Mouse (Mus musculus): Measurements from ENCODE around the gene Atp2b4.
"Not testable (repeated sequence)": the region's sequence is repeated elsewhere in the genome, so short reads cannot be mapped to it uniquely, and the experiment has no call there.

The Atp2b4 gene

DNA sequence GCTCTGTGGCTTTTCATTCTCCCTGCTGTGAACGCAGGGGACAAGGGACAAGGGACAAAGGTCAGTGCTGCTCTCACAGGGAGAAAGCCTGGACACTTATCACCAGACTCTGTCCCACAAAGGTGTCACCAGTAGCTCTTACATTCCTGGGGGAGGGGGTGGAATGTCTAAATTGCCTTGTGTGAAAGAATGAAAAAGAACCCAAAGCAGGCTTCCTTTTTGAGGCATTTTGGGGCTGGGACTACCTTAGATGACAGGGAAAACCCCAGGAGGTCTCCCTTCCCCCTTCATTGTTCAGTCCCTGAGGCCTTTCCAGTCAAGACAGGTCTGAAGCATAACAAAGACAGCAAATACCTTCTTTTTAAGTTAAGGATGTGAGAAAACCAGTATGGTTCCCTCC lies 106.5 kb downstream of the Atp2b4 start:
- peak; percentile 84 for DNase-seq (ENCODE audit: low spot score)

DNA sequence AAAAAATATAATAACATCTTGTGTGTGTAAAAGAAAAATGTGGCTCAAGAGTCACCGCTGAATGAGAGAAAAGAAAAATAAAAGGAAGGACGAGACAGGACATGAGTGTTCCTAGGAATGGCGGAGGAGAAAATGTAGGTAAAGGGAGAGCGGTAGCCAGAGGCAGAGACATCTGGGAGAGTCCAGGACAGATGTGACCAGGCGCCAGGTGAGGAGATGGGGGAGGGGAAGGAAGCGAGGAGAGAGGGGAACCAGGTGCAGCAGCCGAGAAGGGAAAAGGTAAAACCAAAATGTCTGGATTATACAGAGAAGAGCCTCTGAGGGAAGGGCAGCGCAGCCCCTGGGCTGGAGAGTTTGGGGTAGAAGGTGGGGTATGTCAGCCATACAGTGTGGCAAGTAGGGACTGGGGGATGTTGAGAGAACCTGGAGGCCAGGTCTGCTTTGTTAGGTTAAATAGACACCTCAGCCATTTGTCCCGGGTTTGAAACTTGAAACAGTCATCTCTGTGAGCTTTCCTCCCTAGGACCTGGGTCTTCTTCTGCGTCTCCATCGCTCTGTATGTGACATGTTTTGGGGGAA lies 107.2 kb downstream of the Atp2b4 start:
- no peak for DNase-seq (ENCODE audit: low spot score)

DNA sequence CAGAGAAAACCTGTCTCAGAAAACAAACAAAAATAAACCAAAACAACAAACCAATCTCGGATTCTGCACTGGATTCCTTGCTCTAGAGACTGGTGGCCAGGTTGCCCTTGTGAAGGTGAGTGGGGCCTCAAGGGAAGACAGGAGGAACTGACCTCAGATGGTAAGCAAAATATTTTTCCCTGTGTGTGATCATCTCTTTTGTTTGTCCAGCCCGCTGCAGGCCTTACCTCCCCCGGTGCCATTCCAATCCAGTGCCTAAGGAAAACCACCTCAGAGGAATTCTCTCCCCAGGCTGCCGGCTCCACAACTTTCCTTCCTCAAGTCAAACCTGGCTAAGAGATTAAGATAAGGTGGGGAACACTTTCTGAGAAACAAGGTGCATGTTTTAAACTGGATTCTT lies 108.6 kb downstream of the Atp2b4 start:
- no peak for DNase-seq (ENCODE audit: low spot score)

- no peak for DNase-seq (ENCODE audit: low spot score)
These were observed 109.8 kb downstream of the Atp2b4 start for GRCm38 (mm10) chr1:133691046-133691445.

GRCm38 (mm10) chr1:133689897-133690296 lies 110.9 kb downstream of the Atp2b4 start, which contains the start of gene Lax1:
Gene Lax1 (minus strand): TSS chr1:133690108.
- DNase-seq (ENCODE audit: low spot score), result no peak

DNA sequence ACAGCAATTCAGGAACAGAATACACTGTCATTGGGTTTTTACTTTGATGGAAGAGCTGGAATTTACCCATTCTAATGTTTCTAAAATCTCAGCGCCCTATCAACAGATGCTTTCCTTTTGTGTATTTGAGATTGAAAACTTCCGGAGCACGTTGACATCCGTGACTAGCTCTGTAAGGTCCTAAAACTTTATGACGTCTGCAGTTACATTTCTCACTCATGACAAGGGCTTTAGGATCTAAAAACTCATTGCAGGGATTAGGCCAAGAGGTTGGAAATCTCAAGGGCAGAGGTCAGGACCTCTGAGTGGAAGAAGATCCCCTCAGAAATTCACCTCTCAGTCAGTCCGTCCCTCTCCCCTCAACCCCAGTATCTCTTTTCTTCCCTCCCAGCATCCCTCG lies 112.5 kb downstream of the Atp2b4 start:
- no peak for DNase-seq (ENCODE audit: low spot score)

GRCm38 (mm10) chr1:133685749-133686519 lies 114.9 kb downstream of the Atp2b4 start:
- DNase-seq (ENCODE audit: low spot score), result peak; percentile 83

- no peak for DNase-seq (ENCODE audit: low spot score)
These were observed 129.0 kb downstream of the Atp2b4 start for GRCm38 (mm10) chr1:133671801-133672200.

DNA sequence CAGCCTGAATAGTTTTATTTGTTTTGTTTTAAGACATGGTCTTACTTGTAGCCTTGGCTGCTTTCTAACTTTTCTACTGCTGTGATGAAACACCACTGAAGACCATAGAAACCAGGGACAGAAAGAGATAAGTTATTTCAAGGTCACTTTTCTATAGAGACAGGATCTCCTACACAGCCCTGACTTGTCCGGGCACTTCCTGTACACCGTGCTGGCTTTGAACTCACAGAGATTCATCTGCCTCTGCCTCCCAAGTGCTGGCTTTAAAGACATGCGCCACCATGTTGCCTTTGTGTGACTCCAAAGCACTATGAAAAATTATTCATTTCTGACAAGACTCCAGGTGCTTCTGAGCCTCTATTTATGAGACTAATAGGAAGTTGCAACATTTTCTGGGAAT lies 129.6 kb downstream of the Atp2b4 start:
- no peak for DNase-seq (ENCODE audit: low spot score)

DNA sequence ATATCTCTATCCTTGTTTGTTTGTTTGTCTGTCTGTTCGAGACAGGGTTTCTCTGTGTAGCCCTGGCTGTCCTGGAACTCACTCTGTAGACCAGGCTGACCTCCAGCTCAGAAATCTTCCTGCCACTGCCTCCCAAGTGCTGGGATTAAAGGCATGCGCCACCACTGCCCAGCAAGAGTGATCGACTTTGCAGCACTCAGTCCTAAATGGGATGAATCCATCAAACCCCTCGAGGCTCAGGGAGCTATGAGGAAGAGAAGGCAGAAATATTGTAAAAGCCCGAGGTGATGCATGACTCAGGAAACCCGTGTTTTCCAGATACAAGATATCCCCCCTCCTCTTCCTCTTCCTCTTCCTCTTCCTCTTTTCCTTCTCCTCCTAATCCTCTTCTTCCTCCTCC lies 130.1 kb downstream of the Atp2b4 start:
- no peak for DNase-seq (ENCODE audit: low spot score)

DNA sequence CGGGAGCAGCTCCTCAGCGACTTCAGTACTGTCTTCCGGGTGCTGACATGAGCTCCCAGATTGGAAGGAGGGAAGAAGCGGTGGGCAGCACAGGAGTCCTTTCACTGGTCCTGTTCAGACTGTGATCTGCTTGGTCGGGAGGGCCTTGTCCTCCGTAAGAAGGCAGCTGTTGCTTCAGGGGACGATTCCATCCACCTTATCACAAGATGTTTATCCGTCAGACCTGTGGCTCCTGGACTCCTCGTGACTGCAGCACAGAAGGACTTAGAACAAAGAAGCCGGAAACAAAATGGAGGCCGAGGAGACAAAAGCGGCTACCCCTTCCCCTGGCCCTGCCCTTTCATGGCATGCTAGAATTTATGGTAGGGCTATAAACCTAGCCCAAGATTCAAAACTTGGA lies 130.7 kb downstream of the Atp2b4 start:
- peak; percentile 47 for DNase-seq (ENCODE audit: low spot score)

DNA sequence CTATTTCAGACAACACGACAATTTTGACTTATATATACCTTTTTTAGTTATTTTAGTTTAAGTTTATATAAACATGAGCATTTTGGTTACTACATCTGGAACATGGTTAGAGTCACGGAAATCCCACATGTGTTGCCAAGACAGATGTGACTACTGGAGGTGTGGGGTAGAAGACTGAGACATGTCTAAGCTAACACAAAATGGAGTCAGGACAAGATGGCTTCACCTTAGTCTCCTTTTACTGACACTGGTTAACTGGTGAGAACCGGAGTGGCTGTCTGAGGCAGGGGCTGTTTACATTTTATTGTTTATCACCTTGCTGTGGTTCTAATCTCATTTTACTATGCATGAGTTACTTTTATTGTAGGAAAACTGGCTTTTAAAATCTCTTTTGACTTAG lies 132.2 kb downstream of the Atp2b4 start:
- no peak for DNase-seq (ENCODE audit: low spot score)

GRCm38 (mm10) chr1:133667721-133668120 lies 133.1 kb downstream of the Atp2b4 start:
- no peak for DNase-seq (ENCODE audit: low spot score)

DNA sequence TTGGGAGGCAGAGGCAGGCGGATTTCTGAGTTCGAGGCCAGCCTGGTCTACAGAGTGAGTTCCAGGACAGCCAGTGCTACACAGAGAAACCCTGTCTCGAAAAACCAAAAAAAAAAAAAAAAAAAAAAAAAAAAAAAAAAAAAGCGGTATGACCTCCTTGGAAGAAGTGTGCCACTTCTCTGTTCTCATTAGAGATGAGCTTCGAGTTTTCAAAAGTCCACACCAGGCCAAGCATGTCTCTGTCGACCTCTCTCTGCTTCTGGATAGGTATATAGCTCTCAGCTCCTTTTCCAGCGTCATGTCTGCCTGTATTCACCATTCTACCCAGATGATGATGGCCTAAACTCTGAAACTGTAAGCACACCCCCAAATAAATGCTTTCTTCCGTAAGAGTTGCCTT lies 135.1 kb downstream of the Atp2b4 start:
- DNase-seq (ENCODE audit: low spot score), result not testable (repeated sequence)

- DNase-seq (ENCODE audit: low spot score), result peak; percentile 47
These were observed 136.5 kb downstream of the Atp2b4 start for GRCm38 (mm10) chr1:133664203-133664970.

GRCm38 (mm10) chr1:133663427-133663826 lies 137.4 kb downstream of the Atp2b4 start:
- no peak for DNase-seq (ENCODE audit: low spot score)

DNA sequence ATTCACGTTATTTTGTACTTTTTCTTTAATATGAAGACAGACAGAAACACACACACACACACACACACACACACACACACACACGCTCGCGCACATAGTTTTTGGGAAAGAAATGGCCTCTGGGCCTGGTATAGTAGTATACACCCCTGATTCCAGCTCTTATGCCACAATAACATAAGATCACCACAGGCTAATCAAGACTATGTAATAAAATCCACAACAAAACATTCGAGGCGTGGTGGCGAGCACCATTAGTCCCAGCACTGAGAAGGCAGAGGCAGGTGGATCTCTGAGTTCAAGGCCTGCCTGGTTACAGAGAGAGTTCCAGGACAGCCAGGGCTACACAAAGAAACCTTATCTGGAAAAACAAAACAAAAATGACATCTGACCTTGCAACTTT lies 137.9 kb downstream of the Atp2b4 start:
- DNase-seq (ENCODE audit: low spot score), result no peak

GRCm38 (mm10) chr1:133661203-133661933 lies 139.5 kb downstream of the Atp2b4 start, which contains the start of gene Gm38394:
Gene Gm38394 (minus strand): TSS chr1:133661318.
- DNase-seq (ENCODE audit: low spot score), result peak; percentile 93

- DNase-seq (ENCODE audit: low spot score), result peak; percentile 86
These were observed 140.2 kb downstream of the Atp2b4 start, which contains the start of gene Zbed6 for GRCm38 (mm10) chr1:133660466-133661202. Gene Zbed6 (minus strand): TSS chr1:133660885.

DNA sequence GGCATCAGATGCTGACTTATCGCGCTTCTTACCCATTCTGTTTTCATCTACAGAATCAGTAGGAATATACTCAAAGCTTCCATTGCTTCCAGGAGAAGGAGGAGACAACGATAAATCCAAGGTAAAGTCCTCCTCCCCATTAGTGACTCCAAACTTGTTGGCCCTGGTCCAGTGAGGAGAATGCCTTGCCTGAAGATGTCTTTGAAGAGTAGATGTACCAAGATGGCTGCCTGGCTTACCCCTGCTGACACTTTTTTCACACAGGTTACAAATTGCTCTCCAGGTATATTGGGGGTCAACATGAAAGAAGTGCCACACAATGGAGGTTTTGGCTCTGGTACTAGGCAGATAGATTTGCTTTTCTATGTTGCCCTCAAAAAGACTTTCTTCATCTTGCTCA lies 142.0 kb downstream of the Atp2b4 start:
- DNase-seq (ENCODE audit: low spot score), result no peak

GRCm38 (mm10) chr1:133656811-133657210 lies 144.0 kb downstream of the Atp2b4 start:
- DNase-seq (ENCODE audit: low spot score), result no peak
